Mouse (Mus musculus): ENCODE data around the gene Lclat1.
"Not testable (repeated sequence)": the region's sequence is repeated elsewhere in the genome, so short reads cannot be mapped to it uniquely, and the experiment has no call there.

Lclat1 gene

DNA sequence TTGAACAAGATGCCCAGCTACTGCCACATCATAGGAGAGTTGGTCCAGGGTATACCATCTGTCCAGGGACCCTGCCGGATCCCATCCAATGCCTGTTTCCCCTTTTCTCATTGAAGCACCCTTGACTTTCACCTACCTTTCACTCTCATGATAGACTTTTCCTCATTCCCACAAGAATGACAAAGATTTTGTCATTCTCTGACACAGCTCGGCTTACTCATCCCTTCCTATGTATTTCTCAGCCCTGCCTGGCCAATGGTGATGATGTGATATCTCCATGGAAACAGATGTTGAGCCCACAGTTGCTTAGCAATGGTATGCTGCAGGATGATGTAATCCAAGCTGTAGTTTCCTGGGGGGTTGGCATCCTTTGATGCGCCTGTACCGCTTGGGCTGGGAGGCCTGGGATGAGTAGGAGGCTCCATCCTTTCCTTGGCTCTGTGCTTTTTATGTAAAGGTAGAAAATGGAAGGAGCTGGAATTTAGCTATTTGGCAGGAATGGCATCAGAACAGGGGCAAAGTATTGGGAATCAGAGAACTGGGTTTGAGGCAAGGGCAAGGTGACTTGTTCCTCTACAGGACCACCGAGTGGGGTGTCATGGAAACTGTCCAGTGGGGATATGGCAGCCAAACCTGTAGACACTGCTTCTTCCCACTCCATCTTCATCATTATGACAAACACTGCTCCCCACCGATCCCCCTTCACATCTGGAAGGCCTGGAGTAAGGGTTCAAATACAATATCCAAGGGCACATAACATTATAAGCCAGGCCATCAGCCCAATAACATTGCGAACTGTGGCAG is 164.2 kb downstream of the Lclat1 start:
- peak in 1 of 2 experiments; percentile 14 for DNase-seq (ENCODE audit: inconsistent age in 2 of 2, low spot score in 1 of 2)

GRCm38 (mm10) chr17:73273809-73274208 is 166.0 kb downstream of the Lclat1 start:
- DNase-seq (ENCODE audit: inconsistent age in 2 of 2, low spot score in 1 of 2), result no peak

DNA sequence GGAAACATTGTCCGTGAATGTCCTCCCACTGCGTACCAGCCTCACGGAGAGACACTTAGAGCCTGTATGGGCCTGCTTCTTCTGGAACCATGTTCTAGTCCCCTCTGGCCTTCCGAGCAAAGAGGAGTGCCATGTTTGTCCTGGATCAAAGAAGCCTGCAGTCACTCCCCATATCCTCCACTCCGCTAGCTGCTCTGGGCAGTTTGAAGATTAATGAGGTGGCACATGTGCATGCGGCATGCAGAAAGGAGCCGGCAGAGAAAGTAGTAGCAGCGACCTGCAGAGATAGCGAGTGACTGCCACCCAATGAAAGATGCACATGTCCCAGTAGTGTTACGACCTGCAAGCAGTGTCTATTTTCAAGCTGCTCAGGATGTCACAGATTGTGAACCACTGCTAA is 167.3 kb downstream of the Lclat1 start:
- DNase-seq (ENCODE audit: inconsistent age in 2 of 2, low spot score in 1 of 2), result no peak

DNA sequence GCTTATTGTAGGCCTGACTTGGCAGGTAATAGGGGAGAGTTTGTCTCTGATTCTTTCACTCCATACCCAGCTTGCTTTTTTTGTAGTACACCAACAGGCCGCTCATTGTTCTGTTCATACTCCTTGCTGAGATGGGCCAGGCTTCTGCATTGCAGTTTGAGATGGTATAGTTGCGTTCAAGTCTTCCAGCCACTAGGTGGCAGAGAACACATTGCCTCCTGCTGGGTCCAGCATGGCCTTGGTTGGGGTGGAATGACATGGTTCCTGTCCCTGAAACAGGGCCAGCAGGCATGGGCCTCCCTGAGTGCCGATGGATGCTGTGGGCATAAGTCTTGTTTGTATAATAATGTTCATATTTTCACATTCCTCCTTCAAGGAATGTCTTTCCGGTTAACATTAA is 170.0 kb downstream of the Lclat1 start:
- DNase-seq (ENCODE audit: inconsistent age in 2 of 2, low spot score in 1 of 2), result no peak

DNA sequence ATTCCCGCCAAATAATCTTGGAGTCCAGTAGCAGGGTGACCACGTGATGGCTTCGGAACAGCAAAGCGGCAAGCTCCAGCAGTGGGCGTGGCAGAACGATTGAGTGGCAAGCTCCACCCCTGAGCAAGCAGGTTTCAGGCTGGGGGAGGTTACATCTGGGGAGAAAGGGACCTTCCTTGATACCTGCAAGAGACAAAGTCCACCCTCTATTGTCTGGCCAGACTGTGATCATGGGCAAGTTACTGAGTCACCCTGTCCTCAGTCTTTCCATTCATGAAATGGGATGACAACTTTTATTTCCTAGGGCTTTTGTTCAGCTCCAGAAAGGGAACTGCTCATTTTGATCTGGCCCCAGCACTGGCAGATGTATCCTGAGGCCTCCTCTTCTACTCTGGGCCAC is 174.9 kb downstream of the Lclat1 start:
- DNase-seq (ENCODE audit: inconsistent age in 2 of 2, low spot score in 1 of 2), result not testable (repeated sequence)

DNA sequence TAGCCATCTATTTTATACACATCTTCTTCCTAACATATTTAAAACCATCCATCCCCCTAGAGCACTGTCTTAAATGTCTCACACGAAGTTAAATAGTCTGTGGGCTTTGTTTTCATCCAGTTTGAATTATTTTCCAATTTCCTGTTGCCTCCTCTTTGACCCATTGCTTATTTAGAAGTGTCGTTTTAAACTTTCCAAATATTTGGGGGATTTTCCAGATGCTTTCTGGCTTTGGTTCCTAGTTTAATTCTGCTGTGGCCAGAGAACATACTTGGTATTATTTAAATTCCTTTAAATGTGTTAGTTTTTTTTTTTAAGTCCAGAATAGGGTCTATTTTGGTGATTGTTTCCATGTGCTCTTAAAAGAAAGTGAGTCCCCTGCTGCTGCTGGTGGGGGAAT is 176.5 kb downstream of the Lclat1 start:
- DNase-seq (ENCODE audit: inconsistent age in 2 of 2, low spot score in 1 of 2), result no peak
